Mouse (Mus musculus) megakaryocyte, embryonic 14.5 days (primary cell): ENCODE measurements around the gene Asgr2.

Source experiments
- FLI1 ChIP-seq: IDR thresholded peaks from 2 replicates; pipeline ENCODE4 v1.6.1; 2012; ENCODE audit warnings: low read length, inconsistent platforms, mixed read lengths
- GATA1 ChIP-seq: IDR thresholded peaks from 3 replicates; pipeline ENCODE4 v1.6.1; 2012; ENCODE audit warnings: mixed read lengths, low read length, inconsistent platforms, borderline replicate concordance

- TF ChIP-seq GATA1 (no peak), FLI1 (no peak)
These were observed 38.4 kb upstream of the Asgr2 start, which contains the start of gene Asgr1 for GRCm38 (mm10) chr11:70053898-70054570.
